Mouse (Mus musculus) embryo, embryonic 9.5 days (tissue): ENCODE results near the gene As3mt.
A peak's percentile ranks its signal among the peaks of the same experiment; 100 is the strongest.

Experiments
- DNase-seq: peaks from one replicate; pipeline ENCODE4 v3.0.0-alpha.2; 2017; ENCODE audit errors: extremely low spot score

As3mt gene

GRCm38 (mm10) chr19:46707296-46708151, at the start of gene As3mt:
TSS of gene As3mt (plus strand) at chr19:46707458.
- DNase-seq, result peak; percentile 85

- DNase-seq, result no peak
These were observed 48.9 kb upstream of the As3mt start for GRCm38 (mm10) chr19:46658348-46658747.

- DNase-seq, result no peak
These were observed 48.4 kb upstream of the As3mt start for GRCm38 (mm10) chr19:46658851-46659250.

GRCm38 (mm10) chr19:46661511-46661910, 45.7 kb upstream of the As3mt start:
- no peak for DNase-seq

- no peak for DNase-seq
These were observed 45.0 kb upstream of the As3mt start for GRCm38 (mm10) chr19:46662214-46662613.

GRCm38 (mm10) chr19:46662784-46663183, 44.5 kb upstream of the As3mt start:
- no peak for DNase-seq

- no peak for DNase-seq
These were observed 41.8 kb upstream of the As3mt start for GRCm38 (mm10) chr19:46665474-46665873.

- no peak for DNase-seq
These were observed 40.0 kb upstream of the As3mt start for GRCm38 (mm10) chr19:46667300-46667699.

GRCm38 (mm10) chr19:46668263-46668662, 39.0 kb upstream of the As3mt start:
- DNase-seq, result no peak

- no peak for DNase-seq
These were observed 37.5 kb upstream of the As3mt start for GRCm38 (mm10) chr19:46669802-46670201.

- peak; percentile 66 for DNase-seq
These were observed 36.6 kb upstream of the As3mt start for GRCm38 (mm10) chr19:46670691-46671090.

GRCm38 (mm10) chr19:46672766-46673418, 34.4 kb upstream of the As3mt start, which contains the start of gene Cyp17a1:
TSS of gene Cyp17a1 (minus strand) at chr19:46673172.
- DNase-seq, result no peak

GRCm38 (mm10) chr19:46675641-46676040, 31.6 kb upstream of the As3mt start:
- no peak for DNase-seq

- no peak for DNase-seq
These were observed 27.4 kb upstream of the As3mt start for GRCm38 (mm10) chr19:46679720-46680383.

- peak; percentile 92 for DNase-seq
These were observed 17.5 kb upstream of the As3mt start, which contains the start of gene Borcs7 for GRCm38 (mm10) chr19:46689460-46690372. TSS of gene Borcs7 (plus strand) at chr19:46689906.

- no peak for DNase-seq
These were observed 16.9 kb upstream of the As3mt start for GRCm38 (mm10) chr19:46690387-46690786.

- DNase-seq, result no peak
These were observed 16.2 kb upstream of the As3mt start for GRCm38 (mm10) chr19:46691078-46691477.

GRCm38 (mm10) chr19:46693146-46693545, 14.1 kb upstream of the As3mt start:
- no peak for DNase-seq

- no peak for DNase-seq
These were observed 10.8 kb upstream of the As3mt start for GRCm38 (mm10) chr19:46696482-46696881.

GRCm38 (mm10) chr19:46696943-46697342, 10.3 kb upstream of the As3mt start:
- DNase-seq, result no peak

GRCm38 (mm10) chr19:46697840-46698517, 9.3 kb upstream of the As3mt start:
- no peak for DNase-seq
